Mouse (Mus musculus): Measurements from ENCODE around the gene Ssbp3.

Ssbp3 gene

GRCm38 (mm10) chr4:107011325-107012004 is 101.0 kb downstream of the Ssbp3 start:
- no peak for DNase-seq (ENCODE audit: low spot score)

DNA sequence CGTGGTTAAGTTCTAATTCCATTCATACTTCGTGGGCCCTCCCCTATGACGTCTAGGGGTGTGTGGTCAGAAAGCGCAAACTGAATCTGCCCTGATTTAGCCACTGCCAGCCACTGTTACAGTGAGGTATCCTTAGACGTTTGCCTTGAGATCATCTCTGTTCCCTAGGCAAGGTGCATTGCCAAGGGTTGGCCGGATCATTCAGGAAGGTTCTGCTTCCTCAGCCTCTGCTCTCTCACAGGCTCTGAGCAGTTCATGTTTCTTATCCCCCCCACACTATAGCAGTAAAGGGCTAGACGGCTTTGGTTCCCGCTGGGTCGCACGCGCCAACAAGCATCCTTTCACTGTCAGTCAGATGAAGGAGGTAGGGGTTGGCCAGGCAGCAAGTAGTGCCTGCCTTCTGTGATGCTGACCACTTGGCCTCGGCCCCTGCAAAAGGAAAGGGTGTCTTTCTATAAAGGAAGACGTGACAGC is 101.5 kb downstream of the Ssbp3 start:
- DNase-seq (ENCODE audit: low spot score) = no peak

GRCm38 (mm10) chr4:107012574-107012973 is 102.1 kb downstream of the Ssbp3 start:
- no peak for DNase-seq (ENCODE audit: low spot score)

DNA sequence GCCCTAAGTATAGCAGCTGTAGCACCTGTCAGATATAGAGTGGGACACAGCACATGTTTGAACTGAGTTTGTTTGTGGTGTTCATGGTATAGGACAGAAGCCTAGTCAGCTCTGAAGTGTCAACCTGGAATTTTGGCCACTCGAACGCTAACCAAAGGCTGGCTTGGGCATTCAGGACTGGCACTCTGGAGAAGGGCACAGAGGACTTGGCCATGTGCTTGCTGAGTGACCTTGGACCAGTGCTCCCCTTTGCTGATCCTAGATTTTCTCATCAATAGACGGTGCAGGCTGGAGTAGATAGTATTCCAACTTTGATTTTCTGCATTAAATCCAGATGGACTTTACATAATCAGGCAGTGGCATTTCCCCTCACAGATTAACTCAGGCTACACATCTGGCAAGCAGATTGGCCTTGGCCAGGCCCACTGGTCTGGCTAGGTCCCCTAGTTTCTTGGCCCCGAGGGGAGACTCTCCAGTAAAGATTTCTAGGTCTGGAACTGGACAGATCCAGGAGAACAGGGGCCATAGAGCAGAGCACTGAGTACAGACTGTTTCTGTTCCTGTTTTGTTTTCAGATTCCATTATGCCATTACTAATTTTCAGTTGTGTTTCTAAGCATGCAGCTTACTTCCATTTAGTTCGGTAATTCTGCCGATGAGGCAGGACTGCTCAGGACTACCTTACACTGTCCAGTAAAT is 102.8 kb downstream of the Ssbp3 start:
- DNase-seq (ENCODE audit: low spot score) = no peak

DNA sequence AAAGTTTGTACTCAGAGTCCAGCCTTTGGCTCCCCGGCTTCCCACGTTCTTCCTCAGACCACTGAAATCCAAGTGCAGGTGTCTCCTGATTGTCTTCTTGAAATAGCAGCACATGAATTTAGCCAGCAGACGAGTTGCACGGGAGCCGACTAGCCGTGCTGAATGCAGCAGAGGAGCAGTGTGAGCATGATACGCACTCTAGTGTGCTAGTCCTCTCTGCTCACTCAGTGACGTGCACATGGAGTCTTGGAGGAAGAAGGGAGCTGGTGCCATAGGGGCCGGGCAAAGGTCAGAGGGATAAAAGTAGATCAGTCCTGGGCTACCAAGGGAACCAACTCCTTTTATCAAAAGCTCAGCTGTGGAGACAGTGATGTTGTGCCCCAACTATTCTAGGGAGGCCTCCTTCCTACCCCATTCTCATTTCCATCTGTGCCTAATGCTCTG is 103.3 kb downstream of the Ssbp3 start:
- DNase-seq (ENCODE audit: low spot score) = no peak

GRCm38 (mm10) chr4:107015971-107016511 is 105.5 kb downstream of the Ssbp3 start:
- DNase-seq (ENCODE audit: low spot score) = no peak

DNA sequence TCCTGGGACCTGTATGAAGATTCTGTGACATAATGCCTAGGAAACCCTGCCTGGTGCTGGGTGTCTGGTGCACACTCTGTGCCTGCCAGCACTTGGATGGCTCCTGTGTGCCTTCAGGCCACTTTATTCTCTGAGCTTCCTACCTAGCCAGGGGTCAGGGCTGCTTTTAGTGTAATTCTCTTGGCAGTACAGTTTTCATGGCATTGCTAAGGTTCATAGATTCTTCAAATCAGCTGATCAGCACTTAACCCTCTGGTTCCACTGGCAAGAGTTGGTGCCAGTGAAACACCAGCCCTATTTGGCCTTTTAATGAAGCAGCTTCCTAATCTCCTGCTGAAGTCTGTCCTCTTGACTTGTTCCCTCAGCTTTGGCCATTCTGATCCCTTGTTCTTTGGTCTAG is 106.8 kb downstream of the Ssbp3 start:
- no peak for DNase-seq (ENCODE audit: low spot score)

DNA sequence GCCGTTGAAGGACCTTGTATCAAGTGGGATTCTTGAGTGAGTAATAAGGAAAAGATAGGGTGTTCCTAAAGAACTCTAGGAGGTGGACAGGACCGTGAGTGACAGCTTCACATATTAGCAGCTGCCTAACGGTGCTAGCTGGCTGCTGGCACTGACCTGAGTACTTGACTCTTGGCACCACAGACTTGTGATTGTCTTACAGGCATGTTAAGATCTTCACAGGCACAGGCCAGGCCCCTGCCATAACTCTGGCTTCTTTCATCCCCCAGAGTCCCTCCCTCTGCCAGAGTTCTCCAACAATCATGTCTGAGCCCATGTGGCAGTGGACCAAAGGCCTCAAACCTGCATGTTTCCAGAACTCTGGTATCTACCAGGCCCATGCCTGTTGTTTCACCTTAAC is 108.0 kb downstream of the Ssbp3 start:
- no peak for DNase-seq (ENCODE audit: low spot score)

GRCm38 (mm10) chr4:107019027-107019426 is 108.5 kb downstream of the Ssbp3 start:
- peak; percentile 15 for DNase-seq (ENCODE audit: low spot score)

DNA sequence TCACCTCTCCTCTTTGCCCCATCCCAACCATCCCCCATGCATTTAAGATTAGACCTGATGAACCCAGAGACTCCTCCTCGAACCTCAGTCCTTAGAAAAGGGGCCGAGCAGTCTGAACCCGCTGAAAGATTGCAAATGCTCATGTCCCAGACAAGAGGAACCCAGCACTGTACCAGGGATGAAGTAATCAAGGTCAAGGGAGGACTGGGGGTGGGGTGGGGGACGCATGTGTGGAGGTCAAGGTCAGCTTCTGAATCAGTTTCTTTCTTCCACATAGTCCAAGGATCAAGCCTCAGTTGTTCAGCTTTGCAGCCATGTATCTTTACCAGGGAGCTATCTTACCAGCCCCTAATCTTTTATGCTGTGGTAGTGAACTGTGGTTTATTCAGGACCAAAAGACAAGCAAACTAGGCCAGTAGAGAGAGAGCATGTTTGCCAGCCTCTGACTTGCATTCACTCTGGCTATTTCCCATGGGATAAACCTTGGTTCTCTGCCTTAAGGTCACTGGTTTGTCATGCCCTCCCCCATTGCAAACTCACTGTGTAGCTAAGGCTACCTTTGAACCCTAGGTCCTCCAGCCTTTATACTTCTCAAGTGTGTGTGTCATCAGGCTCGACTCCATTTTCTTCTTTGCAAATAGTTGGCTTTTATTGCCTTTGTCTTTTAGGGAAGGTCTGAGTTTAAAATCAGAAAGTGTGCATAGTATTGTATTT is 109.9 kb downstream of the Ssbp3 start:
- no peak for DNase-seq (ENCODE audit: low spot score)

DNA sequence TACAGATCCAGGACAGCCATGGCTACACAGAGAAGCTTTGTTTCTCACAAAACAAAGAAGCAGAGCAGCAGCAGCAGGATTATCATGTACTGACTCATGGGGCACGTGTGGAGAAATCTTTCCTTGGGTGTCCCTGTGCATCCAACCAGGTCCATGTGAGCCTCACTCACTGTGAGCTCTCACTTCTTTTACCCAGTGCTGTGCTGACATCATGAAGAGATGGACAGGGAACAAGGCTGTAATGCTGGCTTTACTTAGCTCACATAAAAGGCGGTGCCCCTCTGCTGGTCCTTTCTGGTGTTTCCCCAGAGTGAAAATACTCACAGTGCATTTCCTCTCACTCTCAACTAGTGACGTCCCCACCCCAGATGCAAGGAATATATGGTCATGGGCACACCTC is 111.0 kb downstream of the Ssbp3 start:
- DNase-seq (ENCODE audit: low spot score) = no peak

GRCm38 (mm10) chr4:107024899-107025298 is 114.4 kb downstream of the Ssbp3 start:
- DNase-seq (ENCODE audit: low spot score) = no peak

DNA sequence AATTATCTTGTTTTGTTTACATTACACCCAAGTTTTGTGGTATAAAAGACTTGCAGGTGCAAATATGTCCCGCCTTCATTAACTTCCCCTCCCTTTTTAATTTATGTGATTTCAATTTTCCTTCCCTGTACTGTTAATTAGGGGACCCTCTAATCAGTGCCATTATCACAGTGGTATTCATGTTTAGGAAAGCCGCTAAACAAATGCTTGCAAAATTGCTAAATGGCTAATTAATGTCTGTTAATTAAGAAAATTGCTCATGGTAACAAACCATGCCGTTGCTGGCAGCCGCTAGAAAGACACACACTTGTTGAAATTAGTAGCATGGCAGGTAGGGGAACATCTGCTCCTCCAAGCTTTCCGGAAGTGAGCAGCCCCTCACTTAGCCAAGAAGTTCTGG is 114.9 kb downstream of the Ssbp3 start:
- DNase-seq (ENCODE audit: low spot score) = no peak

GRCm38 (mm10) chr4:107026451-107026850 is 116.0 kb downstream of the Ssbp3 start:
- DNase-seq (ENCODE audit: low spot score) = no peak

GRCm38 (mm10) chr4:107035689-107036088 is 125.2 kb downstream of the Ssbp3 start:
- no peak for DNase-seq (ENCODE audit: low spot score)

DNA sequence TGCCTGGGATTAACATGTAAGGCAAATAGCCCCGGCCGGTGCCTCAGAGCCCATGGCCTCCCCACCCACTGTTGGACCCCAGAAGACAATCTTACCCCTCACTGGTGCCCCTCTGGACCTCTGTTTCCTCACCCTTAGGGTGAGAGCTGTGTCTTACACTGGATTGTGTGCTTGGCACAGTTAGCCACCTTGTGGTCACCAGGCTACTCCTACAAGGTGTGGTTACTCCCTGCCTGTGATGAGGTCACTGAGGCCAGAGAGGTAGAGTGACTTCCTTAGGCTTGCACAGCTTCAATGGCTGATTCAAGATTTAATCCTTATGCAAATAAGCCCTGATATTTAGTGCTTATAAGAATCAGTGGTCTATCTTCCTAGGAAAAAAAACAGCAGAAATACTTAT is 126.5 kb downstream of the Ssbp3 start:
- no peak for DNase-seq (ENCODE audit: low spot score)

GRCm38 (mm10) chr4:107038303-107038702 is 127.8 kb downstream of the Ssbp3 start:
- DNase-seq (ENCODE audit: low spot score) = no peak

GRCm38 (mm10) chr4:107039270-107039669 is 128.8 kb downstream of the Ssbp3 start:
- no peak for DNase-seq (ENCODE audit: low spot score)

DNA sequence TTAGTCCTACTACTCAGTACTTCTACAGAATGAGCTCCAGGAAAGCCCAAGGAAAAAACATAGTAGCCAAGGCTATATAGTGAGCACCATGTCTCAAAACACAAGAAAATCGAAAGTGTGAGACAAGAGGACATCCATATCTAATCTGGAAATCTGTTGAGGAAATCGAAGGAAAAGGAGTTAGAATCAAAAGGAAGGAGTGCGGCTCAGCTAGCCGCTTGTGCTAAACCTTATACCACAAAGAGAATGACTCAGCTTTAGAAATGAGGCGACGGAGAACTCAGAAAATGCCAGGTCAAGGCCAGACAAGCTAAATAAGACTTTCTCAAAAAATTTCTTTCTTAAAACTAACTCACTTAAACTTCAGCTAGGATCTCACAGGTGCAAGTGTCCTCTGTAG is 131.8 kb downstream of the Ssbp3 start:
- no peak for DNase-seq (ENCODE audit: low spot score)

GRCm38 (mm10) chr4:107045188-107045587 is 134.7 kb downstream of the Ssbp3 start:
- DNase-seq (ENCODE audit: low spot score) = no peak

- DNase-seq (ENCODE audit: low spot score) = no peak
Measured at GRCm38 (mm10) chr4:107047806-107048205, 137.3 kb downstream of the Ssbp3 start.

DNA sequence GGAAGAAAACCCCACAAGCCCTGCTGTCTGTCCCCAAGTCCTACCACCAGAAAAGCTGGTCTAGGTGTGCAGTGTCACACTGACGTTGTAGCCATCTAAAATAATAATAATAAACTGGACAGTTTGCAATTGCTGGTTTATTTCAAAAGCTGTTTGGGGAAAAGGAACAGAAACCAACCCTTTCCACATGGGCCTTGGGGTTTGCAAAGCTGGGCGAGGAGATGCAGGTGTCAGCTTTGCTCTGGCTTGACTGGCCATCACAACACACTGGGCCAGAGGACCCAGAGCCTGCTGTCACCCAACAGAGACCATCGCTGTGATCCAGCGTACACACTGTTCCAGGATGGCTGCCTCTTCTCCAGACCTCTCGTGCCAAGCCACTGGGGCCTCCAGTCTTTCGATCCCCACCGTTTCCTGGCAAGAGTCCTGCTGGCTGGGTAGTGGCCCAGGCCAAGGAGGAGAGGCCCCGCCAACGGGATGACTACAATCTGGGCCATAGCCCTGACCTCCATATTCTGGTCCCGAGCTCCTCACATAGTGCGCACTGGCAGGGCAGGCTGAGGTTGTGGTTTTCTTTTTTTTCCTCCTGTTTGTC is 138.2 kb downstream of the Ssbp3 start:
- no peak for DNase-seq (ENCODE audit: low spot score)
